Mouse (Mus musculus) liver, adult 2 months (tissue): ENCODE measurements around the gene Olfr1402.

ENCODE experiments used
- CTCF ChIP-seq: fragments of 200-500 bp; IDR thresholded peaks from 2 replicates; pipeline ENCODE4 v1.5.1; 2011; ENCODE audit warnings: low read depth, low read length, control low read depth
- POLR2A ChIP-seq: fragments of 200-500 bp; IDR thresholded peaks from 2 replicates; pipeline ENCODE4 v1.6.1; 2011; ENCODE audit warnings: low read length, control low read depth; ENCODE audit not compliant: insufficient read depth; ENCODE audit errors: extremely low read depth

DNA sequence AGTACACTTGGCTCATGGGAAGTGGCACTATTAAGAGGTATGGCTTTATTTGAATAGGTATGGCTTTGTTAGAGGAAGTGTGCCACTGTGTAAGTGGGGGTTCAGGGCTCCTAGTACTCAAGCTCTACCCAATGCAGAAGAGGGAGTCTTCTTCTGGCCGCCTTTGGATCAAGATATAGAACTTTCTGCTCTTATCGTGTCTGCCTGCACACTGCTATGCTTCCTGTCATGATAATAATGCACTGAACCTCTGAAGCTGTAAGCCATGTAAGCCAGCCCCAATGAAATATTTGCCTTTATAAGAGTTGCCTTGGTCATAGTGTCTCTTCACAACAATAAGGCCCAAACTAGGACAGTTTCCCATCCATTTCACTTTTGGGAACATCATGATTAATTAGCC lies 16.8 kb upstream of the Olfr1402 start:
- TF ChIP-seq CTCF, result no peak
- no peak for TF ChIP-seq POLR2A
